Mouse (Mus musculus) ES-E14 (cell line): ENCODE results near the gene Smyd3.

Experiments
- HCFC1 ChIP-seq: IDR thresholded peaks from 2 replicates; pipeline ENCODE4 v1.6.1; 2012; ENCODE audit warnings: low read length, inconsistent platforms, borderline replicate concordance; ENCODE audit not compliant: insufficient read depth
- ZNF384 ChIP-seq: IDR thresholded peaks from 2 replicates; pipeline ENCODE4 v1.6.1; 2012; ENCODE audit warnings: low read depth, low read length, inconsistent platforms

DNA sequence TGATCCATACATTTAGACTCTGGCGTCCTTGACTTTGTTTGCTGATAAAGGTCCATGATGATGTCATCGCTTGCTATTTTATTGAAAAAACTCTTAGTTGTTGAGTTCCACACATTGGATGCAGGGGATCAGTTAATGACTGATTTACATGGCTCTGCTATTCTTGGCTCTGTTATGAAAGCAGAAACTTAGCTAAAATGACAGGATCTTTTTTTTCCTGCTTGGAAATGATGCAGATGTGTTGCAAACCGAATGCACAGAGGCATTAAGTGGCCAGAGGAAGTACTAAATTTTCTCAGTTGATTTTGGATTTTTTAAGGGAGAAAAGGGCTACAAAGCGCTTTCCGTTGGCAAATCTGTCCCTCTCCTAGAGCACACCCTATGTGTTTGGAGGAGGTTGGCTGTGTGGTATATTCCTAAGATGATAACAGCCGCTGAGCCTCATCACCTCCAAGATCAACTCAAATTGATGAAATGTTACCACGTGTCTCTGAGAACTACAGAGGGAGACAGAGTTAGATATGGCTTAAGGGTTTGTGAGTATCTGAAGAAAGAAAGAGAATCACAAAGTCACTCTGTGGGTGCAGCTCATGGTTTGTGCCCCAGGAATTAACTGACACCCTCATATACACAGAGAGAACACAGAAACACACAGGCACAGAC lies 402.9 kb downstream of the Smyd3 start:
- TF ChIP-seq ZNF384 (no peak), HCFC1 (no peak)
